Mouse (Mus musculus) ES-Bruce4 (cell line): ENCODE data around the gene Olfr543.

Source experiments
- CTCF ChIP-seq: IDR thresholded peaks from one replicate; pipeline ENCODE4 v1.8.1; 2011; ENCODE audit warnings: low read depth, low read length
- EP300 ChIP-seq: IDR thresholded peaks from 2 replicates; pipeline ENCODE4 v1.6.1; 2011; ENCODE audit warnings: low read depth, low read length; ENCODE audit not compliant: insufficient read depth
- POLR2A ChIP-seq: IDR thresholded peaks from one replicate; pipeline ENCODE4 v1.8.1; 2011; ENCODE audit warnings: low read length; ENCODE audit not compliant: insufficient read depth

DNA sequence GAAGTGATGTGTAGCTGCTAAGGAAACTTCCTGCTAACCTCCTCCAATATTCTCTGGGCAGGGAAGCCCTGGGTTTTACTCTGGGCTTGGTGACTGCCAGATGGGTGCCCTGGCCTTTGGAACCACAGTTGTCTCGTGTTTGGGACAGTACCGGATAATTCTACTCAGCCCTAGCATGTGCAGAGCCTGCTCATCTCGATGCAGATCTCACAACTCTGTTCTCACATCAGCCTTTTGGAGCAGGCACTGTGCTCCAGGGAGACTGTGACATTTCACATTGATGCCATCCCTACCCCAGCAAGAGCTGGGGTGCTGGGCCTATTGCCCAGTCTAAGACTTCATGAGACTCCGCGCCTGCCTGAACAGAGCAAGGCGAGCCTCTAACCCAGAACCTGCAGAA is 27.2 kb upstream of the Olfr543 start:
- TF ChIP-seq EP300 (no peak), POLR2A (no peak), CTCF (no peak)
